Mouse (Mus musculus) ovary, postnatal 14 days (tissue): ENCODE results near the gene Ybey.

Experiments used
- DNase-seq: peaks from one replicate; pipeline ENCODE4 v3.0.0; 2022; ENCODE audit warnings: low spot score

Ybey gene

DNA sequence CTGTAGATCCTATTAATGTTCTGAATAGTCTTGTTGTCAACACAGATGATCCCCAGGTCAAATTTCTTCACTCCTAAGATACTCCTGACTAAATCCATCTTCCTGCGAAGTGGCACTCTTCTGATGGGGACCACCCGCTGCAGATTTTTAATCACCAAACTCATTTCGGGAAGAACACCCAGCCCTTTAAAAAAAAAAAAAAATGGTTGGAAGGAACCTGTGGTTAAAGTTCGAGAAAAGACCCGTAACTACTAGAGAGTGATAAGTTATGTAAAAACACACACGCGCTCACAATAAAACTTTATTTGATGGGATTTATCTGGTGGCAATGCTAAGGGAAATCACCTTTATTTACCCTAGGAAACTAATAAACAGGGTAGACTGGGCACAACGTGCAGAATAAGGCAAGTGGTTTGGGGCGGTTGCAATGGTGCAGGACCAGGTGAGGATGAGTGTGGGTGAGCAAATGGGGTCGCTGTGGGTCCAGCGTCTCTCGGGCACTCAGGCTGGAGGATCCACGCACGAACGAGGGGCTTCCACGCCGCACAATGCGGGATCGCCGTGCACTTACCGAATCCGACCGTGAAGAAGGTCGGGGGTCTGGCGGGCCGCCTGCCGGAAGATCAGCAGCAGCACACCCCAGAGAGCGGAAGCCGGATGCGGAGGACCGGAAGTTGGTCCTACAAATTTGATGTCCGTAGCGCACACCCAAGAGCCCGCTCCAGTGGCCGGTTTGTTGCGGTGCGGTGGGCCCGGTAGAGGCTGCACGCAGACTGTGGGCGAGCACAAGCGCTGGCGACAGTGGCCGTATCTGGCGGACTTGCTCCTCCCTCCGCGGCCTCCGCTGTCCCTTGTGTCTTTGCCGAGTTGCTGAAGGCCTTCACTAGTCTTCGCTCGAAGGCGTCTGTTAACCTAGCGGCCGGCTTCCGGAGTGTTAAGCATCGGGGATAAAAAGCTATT is at the start of gene Ybey, which contains the start of gene Mcm3ap:
TSS of gene Ybey (minus strand) at position 912 of the 960 bp plus-strand sequence.
TSS of gene Mcm3ap (plus strand) at position 725 of the 960 bp plus-strand sequence.
- peak; percentile 77 for DNase-seq

DNA sequence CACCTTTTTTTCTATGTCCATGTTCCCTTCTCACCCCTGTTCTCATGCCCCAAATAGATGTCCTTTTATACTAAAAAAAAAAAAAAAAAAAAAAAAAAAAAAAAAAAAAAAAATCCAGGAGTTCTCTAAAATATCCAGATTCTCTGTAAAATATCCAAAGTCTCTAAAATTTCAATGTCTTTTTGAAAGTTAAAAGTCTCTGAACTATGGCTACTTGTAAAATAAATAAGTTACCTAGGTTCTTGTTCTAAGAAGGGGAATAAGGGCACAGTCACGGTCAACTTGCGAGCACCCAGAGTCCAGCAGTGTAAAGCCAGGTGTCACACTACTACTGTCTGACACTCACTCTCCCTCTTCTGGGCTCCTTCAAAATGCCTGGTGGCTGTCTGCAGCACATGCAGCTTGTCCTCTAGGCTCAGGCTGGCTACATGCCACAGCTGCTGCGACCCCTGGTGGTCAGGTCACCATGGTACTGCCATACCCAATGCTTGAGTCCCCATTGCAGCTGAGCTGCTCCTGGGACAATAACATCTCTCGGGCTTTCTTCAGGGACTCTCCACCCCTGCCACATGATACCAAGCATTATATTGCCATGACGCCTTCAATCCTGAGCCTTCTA is 44.2 kb upstream of the Ybey start:
- DNase-seq: peak; percentile 75

DNA sequence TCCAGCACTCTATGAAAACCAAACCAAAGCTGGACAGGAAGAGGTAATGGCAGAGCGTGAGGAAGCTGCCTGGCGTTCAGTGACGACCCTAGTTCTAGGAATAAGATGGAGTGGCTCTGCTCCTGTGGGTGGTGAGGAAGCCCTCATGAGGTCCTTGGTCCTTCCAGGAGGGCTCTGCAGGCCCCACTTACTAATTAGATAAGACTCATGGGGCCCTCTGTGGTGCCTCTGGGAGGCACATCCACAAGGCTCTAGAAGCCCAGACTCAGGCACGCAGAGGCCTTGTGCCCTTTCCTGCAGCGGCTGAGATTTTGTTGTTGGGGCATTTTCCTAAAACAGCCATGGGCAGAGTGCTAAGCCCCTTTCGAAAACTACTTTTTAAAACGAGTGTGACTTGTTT is 37.0 kb upstream of the Ybey start:
- DNase-seq: no peak

DNA sequence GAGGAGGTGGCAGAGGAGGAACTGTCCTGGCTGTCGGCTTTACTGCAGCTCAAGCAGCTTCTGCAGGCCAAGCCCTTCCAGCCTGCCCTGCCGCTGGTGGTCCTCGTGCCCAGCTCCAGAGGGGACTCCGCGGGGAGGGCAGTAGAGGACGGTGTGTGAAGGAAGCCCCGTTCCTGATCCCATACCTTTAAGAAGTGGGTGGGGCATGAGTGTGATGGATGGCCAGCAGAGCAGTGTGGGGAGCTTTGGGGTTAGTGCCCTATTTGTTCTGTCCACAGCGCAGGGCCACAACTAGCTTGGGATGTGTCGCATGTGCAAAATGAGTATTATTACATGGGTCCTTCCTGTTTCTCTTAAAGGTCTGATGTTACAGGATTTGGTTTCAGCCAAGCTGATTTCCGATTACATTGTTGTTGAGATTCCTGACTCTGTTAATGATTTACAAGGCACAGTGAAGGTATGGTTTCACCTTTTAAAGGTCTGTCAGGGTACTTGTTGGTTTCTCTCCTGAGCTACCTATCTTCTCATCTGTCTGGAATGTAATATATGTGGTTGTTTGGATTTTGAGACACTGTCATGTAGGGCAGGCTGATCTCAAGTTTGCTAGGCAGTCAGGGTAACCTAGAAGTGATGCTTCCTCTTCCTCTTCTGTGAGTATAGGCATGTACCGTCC is 35.5 kb upstream of the Ybey start:
- no peak for DNase-seq

DNA sequence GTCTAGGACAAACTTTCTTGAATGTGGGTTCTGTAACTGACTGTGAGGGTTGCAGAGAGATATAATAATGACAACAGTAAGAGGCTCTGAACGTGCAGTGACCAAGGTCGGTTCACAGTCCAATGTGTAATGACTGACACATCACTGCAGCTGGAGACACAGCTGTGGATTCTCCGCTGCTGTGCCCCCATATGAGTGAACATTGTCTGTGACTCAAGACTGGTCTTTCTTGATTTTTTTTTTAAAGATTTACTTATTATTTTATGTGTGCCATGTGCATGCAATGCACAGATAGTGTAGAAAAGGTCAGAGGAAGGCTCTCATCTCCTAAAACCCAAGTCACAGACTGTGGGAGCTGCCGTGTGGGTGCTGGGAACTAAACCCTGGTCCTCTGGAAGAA is 28.6 kb upstream of the Ybey start:
- no peak for DNase-seq

DNA sequence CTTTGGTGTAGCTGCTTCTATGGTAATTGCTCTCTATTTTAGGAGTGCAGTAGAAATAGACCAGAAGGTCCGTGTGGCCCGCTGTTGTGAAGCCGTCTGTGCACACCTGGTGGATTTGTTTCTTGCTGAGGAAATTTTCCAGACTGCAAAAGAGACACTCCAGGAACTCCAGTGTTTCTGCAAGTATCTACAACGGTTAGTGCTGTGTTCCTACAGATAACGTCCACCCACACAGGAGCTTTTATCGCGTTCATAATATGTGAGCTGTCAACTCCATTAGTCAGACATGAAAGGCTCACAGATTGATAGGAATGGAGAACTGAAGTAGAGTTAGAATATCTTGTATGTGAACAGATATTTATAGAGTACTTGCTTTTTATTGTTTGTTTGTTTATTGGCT is 27.5 kb upstream of the Ybey start:
- no peak for DNase-seq

DNA sequence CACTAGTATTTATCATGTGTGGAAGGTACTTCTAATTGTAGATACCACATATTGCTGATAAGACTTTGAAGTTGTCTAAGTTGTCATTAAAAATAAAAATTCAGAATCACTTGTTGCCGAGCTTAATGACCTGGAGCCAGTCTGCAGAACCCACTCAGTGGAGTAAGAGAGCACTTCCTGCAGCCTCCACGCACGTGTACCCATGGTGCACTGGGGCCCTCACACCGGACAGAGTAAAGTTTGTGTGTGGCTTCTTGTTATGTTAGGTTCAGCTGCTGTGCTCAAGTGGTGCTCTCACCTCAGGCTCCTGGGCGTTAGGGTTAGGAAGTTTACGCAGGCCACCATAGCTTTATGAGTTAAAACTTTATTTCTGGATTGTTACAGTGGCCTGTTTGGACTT is 26.6 kb upstream of the Ybey start:
- no peak for DNase-seq

DNA sequence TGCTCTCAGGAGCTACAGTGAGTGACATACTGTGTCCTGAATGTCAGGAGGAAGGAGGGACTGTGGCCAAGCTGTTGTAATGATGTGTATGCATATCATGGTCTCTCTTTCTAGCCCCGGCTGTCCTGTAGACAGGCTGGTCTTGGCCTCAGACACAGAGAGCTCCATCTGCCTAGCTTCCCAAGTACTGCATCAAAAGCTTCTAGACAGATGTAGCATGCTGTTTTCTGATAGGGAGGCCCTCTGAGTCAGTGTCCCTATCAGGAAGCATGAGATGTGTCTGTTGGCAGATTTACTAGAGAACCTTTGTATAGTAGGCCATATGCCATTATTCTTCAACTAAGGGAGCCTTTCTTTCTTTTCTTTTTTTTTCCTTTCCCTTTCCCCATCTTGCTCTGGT is 24.6 kb upstream of the Ybey start:
- no peak for DNase-seq

DNA sequence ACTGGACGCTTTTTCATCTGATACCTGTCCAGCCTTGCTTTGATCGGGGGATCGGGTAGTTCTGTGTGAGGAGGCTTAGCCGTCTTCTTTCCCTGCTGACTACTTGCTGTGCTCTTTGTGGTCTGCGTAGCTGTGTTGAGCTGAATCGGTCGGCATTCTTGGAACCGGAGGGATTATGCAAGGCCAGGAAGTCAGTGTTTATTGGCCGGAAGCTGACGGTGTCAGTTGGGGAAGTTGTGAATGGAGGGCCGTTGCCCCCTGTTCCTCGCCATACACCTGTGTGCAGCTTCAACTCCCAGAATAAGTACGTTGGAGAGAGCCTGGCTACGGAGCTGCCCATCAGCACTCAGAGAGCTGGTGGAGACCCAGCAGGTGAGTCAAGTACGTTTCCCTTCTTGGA is 20.3 kb upstream of the Ybey start:
- DNase-seq: no peak

DNA sequence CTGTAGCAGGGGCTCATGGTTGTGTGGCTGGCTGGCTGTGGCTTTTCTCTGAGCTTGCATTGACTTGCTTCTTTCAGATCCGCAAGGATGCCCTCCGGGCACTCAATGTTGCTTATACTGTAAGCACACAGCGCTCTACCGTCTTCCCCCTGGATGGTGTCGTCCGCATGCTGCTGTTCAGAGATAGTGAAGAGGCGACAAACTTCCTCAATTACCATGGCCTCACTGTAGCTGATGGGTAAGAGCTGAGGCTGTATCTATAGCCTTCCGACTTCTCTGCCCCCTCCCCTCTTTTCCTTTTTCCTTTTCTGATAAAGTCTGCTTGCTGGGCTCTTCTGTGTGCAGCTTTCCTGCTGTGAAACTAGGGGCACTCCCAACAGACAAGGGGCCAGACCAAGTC is 19.4 kb upstream of the Ybey start:
- DNase-seq: no peak

DNA sequence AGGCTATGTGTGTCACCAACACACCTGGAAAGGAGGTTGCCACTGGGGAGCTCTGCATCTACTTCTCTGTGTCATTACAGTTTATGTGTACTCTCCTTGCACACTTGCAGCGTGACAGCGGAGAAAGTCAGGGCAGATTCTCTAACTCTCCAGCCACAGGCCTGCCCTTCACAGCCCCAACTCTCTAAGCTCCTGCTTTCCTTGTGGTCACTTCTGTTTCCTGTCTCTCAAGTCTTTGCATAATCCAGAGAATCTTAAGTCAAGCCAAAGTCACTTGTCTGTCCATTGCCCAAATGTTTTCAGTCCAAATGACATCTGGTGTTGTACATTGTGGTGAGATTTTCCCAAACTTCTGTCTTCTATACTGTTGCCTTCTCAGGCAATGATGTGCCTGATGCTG is 17.4 kb upstream of the Ybey start:
- no peak for DNase-seq

DNA sequence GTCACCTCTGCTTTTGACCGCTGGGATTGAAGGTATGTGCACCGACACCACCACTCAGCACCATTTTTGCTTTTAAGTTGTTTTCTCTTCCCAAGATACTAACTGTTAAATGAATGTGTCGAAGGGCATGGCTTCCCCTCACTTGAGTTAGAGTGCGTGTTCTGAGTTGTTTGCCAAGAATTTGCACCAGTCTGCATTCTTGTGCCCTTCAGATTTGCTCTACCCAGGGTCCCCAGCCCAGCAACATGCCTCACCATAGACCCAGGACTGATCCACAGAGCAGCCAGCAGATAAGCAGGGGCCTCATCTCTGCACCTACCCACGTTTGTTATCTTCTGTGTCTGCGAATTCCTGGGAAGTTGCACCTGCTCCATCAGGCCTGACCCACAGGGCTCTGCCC is 12.6 kb upstream of the Ybey start:
- no peak for DNase-seq

DNA sequence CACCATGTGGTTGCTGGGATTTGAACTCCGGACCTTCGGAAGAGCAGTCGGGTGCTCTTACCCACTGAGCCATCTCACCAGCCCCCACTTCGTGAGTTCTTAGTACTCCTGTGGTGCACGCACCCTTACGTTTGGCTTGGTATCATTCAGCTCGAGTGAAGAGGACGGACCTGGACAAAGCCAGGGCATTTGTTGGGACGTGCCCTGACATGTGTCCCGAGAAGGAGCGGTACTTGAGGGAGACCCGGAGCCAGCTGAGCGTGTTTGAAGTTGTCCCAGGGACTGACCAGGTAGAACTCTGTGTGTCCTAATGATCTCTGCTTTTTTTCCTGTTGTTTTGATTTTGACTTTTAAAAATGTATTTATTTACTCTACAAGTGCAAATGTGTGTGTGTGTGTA is 11.9 kb upstream of the Ybey start:
- no peak for DNase-seq

DNA sequence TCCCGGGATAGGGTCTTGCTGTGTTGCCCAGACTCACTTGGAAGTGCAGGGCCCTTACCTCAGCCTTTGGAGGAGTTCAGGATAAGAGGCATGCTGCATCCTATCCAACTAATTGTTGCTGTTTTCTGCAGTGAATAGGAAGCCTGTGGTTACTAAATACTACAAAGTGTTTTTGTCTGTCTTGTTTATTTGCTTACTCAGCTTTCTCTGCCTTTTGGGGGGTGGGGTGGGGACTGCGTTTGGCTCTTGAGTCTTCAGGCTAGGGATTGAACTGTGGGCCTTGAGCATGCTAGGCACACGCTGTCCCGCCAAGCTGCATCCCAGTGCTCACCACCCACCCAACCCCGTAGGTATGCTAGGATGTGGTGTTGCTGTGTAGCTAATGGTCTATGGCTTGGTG is 4.8 kb upstream of the Ybey start:
- DNase-seq: no peak

DNA sequence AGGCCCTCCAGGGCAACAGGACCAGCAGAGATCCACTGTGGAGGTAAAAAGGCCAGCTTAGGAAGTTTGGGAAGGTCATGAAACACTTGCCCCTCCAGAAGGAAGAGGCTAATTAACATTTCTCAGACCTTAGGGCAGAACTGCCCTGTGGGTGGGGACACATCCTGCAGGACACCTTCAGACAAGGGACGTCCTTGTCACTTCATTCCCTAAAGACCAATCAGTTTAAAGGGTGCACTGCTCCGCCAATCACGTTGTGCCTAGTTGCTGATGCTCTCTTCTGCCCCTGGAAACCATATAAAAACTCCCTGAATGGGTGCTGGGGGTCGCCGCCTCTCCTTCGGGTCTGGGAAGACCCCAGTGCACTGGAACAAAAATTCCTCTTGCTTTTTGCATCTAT is 6.2 kb downstream of the Ybey start:
- no peak for DNase-seq

DNA sequence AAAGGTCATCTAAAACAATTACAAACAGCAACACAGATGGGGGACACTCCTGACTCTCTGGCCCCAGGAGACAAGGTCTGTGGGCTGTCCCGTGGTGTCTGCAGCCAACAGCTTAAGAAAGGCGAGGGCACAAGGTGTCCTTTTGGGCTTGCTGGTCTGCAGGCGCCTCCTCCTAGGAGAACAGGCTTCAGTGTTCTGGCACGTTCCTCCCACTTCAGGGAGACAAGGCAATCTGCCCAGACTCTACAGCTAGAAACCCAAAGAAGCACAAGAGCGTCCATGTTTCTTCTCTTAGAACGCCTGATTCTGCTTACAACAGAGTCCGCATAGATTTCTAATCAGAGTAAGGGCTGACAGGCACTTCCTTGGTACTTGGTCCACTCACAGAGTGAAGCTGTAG is 6.6 kb downstream of the Ybey start:
- no peak for DNase-seq

DNA sequence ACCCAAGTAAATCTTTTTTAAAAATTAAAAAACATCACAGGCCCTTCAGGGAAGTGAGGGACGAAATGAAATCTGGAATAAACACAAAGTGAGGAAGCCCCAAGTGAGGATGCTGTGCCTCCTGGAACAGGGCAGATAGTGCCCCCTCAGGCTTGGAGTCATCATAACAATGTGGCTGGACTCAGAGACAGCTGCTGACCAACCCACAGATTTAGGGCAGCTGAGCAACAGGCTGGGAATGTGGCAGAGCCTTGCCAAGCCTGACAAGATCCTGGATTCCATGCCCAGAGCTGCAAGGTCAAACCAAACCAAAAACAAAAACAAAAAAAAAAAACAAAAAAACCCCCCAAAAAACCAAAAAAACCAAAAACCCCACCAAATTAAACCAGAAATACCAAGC is 7.7 kb downstream of the Ybey start:
- DNase-seq: no peak

DNA sequence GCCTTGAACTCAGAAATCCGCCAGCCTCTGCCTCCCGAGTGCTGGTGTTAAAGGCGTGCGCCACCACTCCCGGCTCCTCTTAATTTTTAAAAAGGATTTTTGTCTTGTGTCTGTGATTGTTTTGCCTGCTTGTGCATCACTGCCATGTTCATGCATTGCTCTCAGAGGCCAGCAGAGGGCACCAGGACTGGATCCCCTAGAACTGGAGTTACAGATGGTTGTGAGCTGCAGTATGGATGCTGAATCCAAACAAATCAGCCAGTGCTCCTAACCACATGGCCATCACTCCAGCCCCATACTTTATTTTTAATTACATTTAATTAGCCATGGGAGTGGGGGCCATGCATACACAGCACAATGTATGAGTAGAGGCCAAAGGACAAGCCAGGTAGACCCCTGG is 13.6 kb downstream of the Ybey start:
- peak; percentile 34 for DNase-seq

DNA sequence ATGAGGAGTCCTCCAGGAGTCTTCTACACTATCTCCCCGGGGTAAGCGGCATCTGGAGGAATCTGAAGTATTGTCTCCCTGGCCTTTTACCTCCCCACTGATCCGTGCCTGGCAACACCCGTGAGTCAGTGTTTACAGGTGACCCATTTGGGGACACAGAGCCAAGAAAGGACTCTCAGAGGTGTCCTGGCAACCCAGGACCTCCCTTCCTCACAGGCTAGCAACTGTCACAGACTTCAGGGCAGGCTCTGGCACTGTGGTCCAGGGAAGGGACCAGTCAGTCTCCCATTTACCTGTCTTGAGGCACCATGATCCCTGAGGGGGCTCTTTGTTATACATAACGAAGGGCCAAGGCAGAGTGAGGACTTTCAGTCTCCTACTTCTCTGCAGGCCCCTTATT is 20.1 kb downstream of the Ybey start, which contains the start of gene 2610028H24Rik:
TSS of gene 2610028H24Rik (plus strand) at position 231 of the 400 bp plus-strand sequence.
- no peak for DNase-seq

DNA sequence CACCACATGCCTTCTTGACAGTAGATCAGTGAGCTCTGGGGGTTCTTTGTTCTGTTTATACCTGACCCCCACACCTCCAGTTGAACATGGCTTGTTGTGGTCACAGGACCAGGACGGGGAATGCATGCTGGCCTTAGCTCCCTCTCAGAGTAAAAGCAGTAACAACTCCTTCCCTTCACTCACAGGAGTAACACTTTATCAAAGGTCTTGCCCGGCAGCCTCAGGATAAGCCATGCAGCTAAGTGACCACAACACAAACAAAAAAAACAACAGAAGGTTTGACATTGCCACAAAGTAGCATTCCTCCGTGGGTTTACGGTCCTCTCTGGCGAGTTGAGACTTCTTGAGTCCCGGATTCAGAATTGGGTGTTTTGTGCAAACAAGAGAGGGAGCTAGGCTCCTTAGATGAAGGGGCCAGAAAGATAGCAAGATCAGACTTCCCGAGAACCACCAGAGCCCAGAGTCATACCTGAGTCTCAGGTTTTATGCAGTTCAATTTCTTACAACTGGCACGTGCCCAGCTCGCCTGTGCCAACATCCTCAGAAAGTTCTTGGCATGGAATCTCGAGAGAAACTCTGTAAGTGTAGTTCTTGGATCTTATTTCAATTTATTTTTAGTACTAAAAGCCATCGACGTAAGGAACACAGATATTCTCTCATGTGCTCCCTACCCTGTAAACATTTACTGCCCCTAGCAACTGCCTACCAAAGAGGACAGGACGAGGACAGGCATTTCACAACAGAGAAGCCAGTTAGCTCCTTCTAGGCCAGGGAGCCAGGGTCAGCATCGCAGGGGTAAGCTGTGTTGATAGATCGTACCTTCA is 21.3 kb downstream of the Ybey start:
- no peak for DNase-seq

DNA sequence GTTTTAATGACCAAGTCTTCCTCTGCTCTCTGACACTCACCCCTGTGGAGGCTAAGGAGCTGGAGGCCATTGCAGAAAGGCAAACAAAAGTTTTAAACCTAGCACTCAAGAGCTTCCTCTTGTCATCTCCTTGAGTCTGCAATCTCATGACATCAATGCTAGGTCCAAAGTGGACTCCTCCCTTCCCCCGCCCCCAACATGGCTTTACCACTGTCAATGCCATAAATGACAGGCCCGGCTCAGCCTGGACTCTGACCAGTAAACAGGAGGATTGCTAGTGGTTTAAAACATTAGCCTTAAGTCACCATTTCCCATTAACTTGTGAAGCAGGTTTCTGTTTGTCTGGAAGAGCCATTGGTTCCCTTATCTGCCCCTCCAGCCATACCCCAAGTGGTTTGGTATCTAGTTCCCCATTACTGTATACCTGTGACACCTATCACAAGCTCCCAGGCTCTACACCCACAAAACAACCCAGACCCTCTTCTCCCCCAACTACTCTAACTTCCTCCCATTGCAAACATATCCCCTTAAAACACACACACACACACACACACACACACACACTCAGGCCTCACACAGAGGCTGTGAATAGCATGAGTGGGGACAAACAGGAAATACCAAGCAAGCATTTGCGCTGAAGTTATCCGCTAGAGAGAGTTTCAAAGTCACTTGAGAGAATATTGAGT is 22.8 kb downstream of the Ybey start:
- DNase-seq: no peak
